ENCODE assay signal across 8 mouse cellular contexts in genomic region chr6:90422565-90422964, GRCm38 (mm10). TPM values are rescaled to one million over a fixed set of nuclear protein-coding genes. Genes with fewer than 3 reads are reported as not detected.
DNase-seq lines count a peak whose midpoint lies in the region; ATAC-seq lines count a peak whose summit lies in the region.

No protein-coding gene starts in this region.

- H3K4me2 ChIP-seq in hindbrain, embryonic 13.5 days = peak overlapping the region; percentile 46

- H3K4me3 ChIP-seq in hindbrain, embryonic 13.5 days = peak overlapping the region; percentile 23

- peak; percentile 53 for DNase-seq in NIH3T3 (ENCODE audit: low read depth)
- DNase-seq in cerebellum, adult 9-11 months = peak; percentile 74
- DNase-seq in frontal cortex, postnatal 14 days (ENCODE audit: low spot score in 2 of 2) = peak; percentile 62 to 76
- peak; percentile 76 to 87 for DNase-seq in layer of hippocampus, postnatal 14 days (ENCODE audit: low spot score in 2 of 2)
- peak; percentile 82 for DNase-seq in lung, postnatal 14 days
- peak; percentile 89 for DNase-seq in retina, embryonic 14.5 days (ENCODE audit: low spot score)
- DNase-seq in urinary bladder, adult 2 months (ENCODE audit: low spot score) = peak; percentile 51

- peak overlapping the region; percentile 44 for H3K27ac ChIP-seq in hindbrain, embryonic 13.5 days

- peak overlapping the region; percentile 29; the same call in 1 of the 2 replicates for H3K9ac ChIP-seq in hindbrain, embryonic 13.5 days

- peak; percentile 87 for ATAC-seq in hindbrain, embryonic 13.5 days (ENCODE audit: low FRiP score)

- H3K4me1 ChIP-seq in hindbrain, embryonic 13.5 days (replicated peaks) = peaks cover 10% of the 10 kb centered on the region

- WGBS in hindbrain, embryonic 13.5 days = 3% methylated on average over 14 of the region's 14 CpGs

- H3K27me3 ChIP-seq in hindbrain, embryonic 13.5 days = peaks cover 15% of the 10 kb centered on the region

- no peaks in the 10 kb centered on the region for H3K9me3 ChIP-seq in hindbrain, embryonic 13.5 days

- H3K36me3 ChIP-seq in hindbrain, embryonic 13.5 days = no peaks in the 10 kb centered on the region

RNA-seq across cellular contexts. Expression of gene Cfap100, which starts 6.0 kb away (rescaled TPM):
- polyA plus RNA-seq in hindbrain, embryonic 13.5 days (2015; fragmentation: Nextera tagmentation; extraction: Ambion mirVana) = 6.7 and 6.9 TPM in 2 replicates
- 10 to 100 TPM in 1 of 2 experiments, 1 to 10 TPM in 1; 9.8 to 10.4 TPM for total RNA-seq in layer of hippocampus, postnatal 14 days (2021)
- 1.3 and 2.2 TPM in 2 replicates for polyA plus RNA-seq in urinary bladder, adult 2 months (2012; rRNA removed)

RNA-seq across cellular contexts. Expression of gene Klf15, which starts 39.8 kb away (rescaled TPM):
- polyA plus RNA-seq in hindbrain, embryonic 13.5 days (2015; fragmentation: Nextera tagmentation; extraction: Ambion mirVana) = 10.2 and 10.5 TPM in 2 replicates
- total RNA-seq in layer of hippocampus, postnatal 14 days (2021) = 10 to 100 TPM; 25.5 to 28.5 TPM
- polyA plus RNA-seq in urinary bladder, adult 2 months (2012; rRNA removed) = 15.5 and 18.5 TPM in 2 replicates

RNA-seq across cellular contexts. Expression of gene Zxdc, which starts 53.3 kb away (rescaled TPM):
- 10.5 and 11.2 TPM in 2 replicates for polyA plus RNA-seq in hindbrain, embryonic 13.5 days (2015; fragmentation: Nextera tagmentation; extraction: Ambion mirVana)
- 10 to 100 TPM; 25.2 to 29.8 TPM for total RNA-seq in layer of hippocampus, postnatal 14 days (2021)
- polyA plus RNA-seq in urinary bladder, adult 2 months (2012; rRNA removed) = 13.4 and 14.7 TPM in 2 replicates

Comparison
In these comparisons a context has a peak if more than half of its experiments do, and no peak if none do; other contexts are left out.
1. Peak in every context shown above with its lines: DNase-seq, ATAC-seq, H3K4me3 ChIP-seq and H3K27ac ChIP-seq.